Mouse (Mus musculus): ENCODE measurements around the gene Foxq1. TPM values are rescaled to one million over a fixed set of nuclear protein-coding genes. Genes with fewer than 3 reads are reported as not detected.
A peak's percentile ranks its signal among the peaks of the same experiment; 100 is the strongest.

The Foxq1 gene
- total RNA-seq, 1 experiment from 2014 or later, result not detected

DNA sequence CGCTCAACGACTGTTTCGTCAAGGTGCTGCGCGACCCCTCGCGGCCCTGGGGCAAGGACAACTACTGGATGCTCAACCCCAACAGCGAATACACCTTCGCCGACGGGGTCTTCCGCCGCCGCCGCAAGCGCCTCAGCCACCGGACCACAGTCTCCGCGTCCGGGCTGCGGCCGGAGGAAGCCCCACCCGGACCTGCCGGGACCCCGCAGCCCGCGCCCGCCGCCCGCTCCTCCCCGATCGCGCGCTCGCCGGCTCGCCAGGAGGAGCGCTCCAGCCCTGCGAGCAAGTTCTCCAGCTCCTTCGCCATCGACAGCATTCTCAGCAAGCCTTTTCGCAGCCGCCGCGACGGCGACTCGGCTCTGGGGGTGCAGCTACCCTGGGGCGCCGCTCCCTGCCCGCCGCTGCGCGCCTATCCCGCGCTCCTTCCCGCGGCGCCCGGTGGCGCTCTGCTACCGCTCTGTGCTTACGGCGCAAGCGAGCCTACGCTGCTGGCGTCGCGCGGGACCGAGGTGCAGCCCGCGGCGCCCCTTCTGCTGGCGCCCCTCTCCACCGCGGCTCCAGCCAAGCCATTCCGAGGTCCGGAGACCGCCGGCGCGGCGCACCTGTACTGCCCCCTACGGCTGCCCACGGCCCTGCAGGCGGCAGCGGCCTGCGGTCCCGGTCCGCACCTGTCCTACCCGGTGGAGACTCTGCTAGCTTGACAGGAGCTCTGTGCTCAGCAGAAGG lies 3.6 kb downstream of the Foxq1 start:
- peak; percentile 57 to 60 for ATAC-seq (replicated peaks in 1 of 2; ENCODE audit: insufficient read depth in 1 of 2, low FRiP score in 2 of 2, low TSS enrichment in 1 of 2, low read depth in 1 of 2, poor library complexity in 2 of 2, severe bottlenecking in 2 of 2)

DNA sequence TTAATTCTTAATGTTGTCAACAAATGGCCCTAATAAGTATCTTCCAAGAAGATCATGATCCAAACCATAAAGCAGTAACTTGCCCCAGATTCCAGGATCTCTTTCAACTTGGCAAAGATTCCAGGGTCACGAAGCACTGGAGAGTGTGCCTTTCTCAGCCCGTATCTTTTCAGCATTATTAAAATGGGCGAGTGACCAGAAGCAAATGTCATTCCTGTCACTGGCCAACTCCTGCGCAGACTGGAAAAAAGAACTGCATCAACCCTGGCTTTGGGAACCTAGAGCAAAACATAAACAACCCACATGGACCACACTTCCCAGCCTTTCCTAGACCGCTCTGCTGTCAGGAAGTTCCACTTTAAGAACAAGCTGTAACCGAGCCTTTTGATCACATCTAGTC lies 8.5 kb downstream of the Foxq1 start:
- ATAC-seq (replicated peaks in 1 of 2; ENCODE audit: insufficient read depth in 1 of 2, low FRiP score in 2 of 2, low TSS enrichment in 1 of 2, low read depth in 1 of 2, poor library complexity in 2 of 2, severe bottlenecking in 2 of 2), result no peak

- no peak for ATAC-seq (replicated peaks in 1 of 2; ENCODE audit: insufficient read depth in 1 of 2, low FRiP score in 2 of 2, low TSS enrichment in 1 of 2, low read depth in 1 of 2, poor library complexity in 2 of 2, severe bottlenecking in 2 of 2)
Observed at GRCm38 (mm10) chr13:31567099-31567498, 11.2 kb downstream of the Foxq1 start.

DNA sequence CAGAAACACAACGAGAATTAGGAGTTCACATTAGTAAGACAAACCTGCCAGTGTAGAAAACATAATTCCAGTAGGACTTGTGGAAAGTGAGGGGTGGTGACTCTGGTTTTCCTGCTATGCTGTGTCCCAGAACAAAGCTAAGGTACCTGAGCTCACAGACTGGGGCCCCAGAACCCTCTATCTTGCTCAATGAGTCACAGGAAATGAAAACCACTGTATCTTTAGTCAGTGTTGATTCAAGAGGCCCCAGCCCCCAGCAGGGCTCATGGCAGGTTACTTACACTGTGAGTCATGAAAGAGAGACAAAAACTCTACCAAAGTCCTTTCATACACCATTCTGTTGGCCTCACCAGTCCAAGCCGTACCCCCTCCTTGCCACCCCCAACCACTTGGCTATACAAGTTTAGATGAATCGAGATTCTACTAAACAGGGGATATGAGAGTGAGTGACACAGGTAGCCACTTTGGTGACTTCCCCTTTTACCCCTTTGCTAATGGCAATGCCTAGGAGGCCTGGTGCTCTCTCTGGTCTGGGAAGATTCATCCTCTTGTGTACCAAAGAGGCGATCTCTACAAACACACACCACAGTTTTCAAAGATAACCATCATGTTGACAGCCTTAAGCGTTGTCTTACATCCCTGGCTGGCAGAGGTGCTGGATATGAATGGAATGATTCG lies 11.8 kb downstream of the Foxq1 start:
- peak; percentile 74 to 88 for ATAC-seq (replicated peaks in 1 of 2; ENCODE audit: insufficient read depth in 1 of 2, low FRiP score in 2 of 2, low TSS enrichment in 1 of 2, low read depth in 1 of 2, poor library complexity in 2 of 2, severe bottlenecking in 2 of 2)

DNA sequence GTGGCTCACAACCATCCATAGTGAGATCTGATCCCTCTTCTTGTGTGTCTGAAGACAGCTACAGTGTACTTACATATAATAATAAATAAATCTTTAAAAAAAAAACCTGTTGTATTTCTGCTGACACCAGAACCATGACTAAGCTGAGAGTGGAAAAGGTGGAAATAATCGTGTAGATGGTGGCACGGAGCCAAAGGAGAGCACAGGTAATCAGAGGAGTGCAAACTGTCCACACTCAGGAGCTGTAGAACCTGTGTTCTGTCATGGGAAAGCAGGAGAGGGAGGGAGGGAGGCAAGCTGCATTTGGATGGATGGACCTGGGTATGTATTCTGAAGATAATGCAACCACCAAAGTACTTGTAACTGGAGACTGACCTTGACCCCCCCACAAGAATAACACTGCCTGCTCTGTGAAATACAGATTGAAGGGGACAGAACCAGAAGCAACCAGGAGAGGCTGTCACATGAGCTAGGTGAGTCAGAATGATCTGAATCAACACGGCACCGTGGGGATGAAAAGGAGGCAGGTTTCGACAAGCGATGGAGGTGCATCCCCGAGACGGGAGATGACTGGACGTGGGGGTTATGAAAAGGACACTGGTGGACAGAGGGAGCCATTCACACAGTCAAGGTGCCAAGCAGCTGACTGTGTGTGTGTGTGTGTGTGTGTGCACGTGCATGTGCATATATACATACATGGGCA lies 17.0 kb downstream of the Foxq1 start:
- ATAC-seq (replicated peaks in 1 of 2; ENCODE audit: insufficient read depth in 1 of 2, low FRiP score in 2 of 2, low TSS enrichment in 1 of 2, low read depth in 1 of 2, poor library complexity in 2 of 2, severe bottlenecking in 2 of 2), result no peak

DNA sequence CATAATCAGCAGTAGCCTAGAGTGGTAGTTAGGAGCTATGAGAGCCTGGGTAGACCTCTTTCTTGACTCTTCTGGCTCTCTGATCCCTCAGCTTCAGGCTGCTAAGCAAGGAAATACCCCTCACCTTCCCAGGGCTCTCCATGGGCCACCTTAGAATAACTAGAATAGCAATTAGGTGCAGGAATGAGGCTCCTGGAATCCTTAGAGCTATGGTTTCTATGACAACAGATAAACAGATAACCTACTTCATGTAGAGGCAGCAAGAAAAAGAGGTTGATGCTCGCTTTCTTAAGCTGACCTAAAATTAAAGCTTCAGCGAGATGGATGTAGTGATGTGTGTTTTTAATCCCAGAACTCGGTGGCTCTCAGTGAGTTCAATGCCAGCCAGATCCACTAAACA lies 18.7 kb downstream of the Foxq1 start:
- no peak for ATAC-seq (replicated peaks in 1 of 2; ENCODE audit: insufficient read depth in 1 of 2, low FRiP score in 2 of 2, low TSS enrichment in 1 of 2, low read depth in 1 of 2, poor library complexity in 2 of 2, severe bottlenecking in 2 of 2)

- no peak for ATAC-seq (replicated peaks in 1 of 2; ENCODE audit: insufficient read depth in 1 of 2, low FRiP score in 2 of 2, low TSS enrichment in 1 of 2, low read depth in 1 of 2, poor library complexity in 2 of 2, severe bottlenecking in 2 of 2)
Observed at GRCm38 (mm10) chr13:31576696-31577095, 20.8 kb downstream of the Foxq1 start.

DNA sequence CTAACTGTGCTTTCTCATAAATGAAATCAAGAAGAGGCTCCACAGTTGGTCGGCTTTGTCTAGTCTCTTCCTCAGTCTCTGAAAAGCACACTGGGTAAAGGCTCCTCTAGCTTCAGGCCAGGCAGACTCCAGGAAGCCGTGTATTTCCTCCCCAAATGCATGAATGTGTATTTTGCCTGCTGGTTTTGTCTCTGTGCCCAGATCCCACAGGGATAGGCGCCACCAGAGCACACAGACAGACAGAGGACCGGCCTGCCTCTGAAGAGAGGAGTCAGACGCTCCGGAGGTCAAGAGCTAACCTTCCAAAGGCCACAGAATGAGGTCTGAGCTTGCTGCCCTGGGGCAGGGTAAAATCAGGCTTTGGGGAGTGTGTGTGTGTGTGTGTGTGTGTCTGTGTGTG lies 21.6 kb downstream of the Foxq1 start:
- no peak for ATAC-seq (replicated peaks in 1 of 2; ENCODE audit: insufficient read depth in 1 of 2, low FRiP score in 2 of 2, low TSS enrichment in 1 of 2, low read depth in 1 of 2, poor library complexity in 2 of 2, severe bottlenecking in 2 of 2)

DNA sequence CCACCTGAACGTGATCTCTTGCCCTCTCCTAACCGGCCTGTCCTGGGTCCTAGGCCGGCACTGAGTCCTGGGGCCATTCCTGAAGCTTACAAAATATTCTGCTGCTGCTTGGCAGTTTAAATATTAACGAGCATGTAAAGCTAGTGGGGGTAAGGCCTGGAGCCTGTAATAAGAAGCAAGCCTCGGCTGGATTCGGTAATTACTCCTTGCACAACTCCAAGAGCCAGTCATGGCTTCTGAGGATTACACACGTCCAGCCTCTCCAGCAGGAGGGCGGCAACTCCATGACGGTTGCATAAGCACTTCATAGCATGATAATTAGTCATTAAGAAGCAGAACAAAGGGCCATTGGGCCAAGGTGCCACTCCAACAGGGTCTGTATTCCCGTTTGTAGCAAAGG lies 22.5 kb downstream of the Foxq1 start:
- no peak for ATAC-seq (replicated peaks in 1 of 2; ENCODE audit: insufficient read depth in 1 of 2, low FRiP score in 2 of 2, low TSS enrichment in 1 of 2, low read depth in 1 of 2, poor library complexity in 2 of 2, severe bottlenecking in 2 of 2)

GRCm38 (mm10) chr13:31579866-31580265 lies 23.9 kb downstream of the Foxq1 start:
- no peak for ATAC-seq (replicated peaks in 1 of 2; ENCODE audit: insufficient read depth in 1 of 2, low FRiP score in 2 of 2, low TSS enrichment in 1 of 2, low read depth in 1 of 2, poor library complexity in 2 of 2, severe bottlenecking in 2 of 2)

DNA sequence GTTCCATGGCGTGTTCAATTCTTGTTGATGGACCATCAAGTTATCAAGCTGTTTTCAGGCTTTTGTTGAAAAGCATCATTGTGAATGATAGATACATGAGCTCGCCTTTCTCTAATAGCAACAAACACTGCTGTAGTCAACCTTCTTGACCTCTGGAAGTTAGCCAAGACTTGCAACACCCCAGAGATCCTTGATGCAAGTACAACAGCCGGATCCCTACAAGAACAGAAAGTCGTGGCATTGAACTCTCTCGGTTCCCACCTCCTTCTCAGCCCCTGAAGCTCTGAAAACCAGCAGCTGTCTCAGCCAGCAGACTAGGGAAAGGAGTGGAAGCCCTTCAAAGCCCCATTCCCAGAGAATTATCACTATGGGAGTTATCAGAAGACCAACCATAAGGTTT lies 31.4 kb downstream of the Foxq1 start:
- ATAC-seq (replicated peaks in 1 of 2; ENCODE audit: insufficient read depth in 1 of 2, low FRiP score in 2 of 2, low TSS enrichment in 1 of 2, low read depth in 1 of 2, poor library complexity in 2 of 2, severe bottlenecking in 2 of 2), result no peak

DNA sequence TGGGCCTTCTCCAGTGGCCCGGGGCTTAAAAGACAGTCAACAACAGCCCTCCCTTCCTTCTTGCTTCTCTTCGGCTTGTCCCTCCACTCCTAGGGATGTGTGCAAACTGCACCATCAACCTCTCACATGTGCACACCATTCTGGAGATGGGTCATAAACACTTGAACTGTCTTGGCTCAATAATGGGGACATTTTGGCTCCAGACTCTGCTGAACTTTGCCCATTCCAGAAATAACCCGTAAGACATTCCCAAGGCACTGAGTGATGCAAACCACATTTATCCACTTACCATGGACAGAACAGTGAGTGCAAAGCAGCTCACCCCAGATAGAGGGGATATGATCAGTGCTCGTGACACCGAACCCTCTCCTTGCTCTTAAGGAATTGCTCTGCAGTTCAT lies 43.6 kb downstream of the Foxq1 start:
- no peak for ATAC-seq (replicated peaks in 1 of 2; ENCODE audit: insufficient read depth in 1 of 2, low FRiP score in 2 of 2, low TSS enrichment in 1 of 2, low read depth in 1 of 2, poor library complexity in 2 of 2, severe bottlenecking in 2 of 2)

GRCm38 (mm10) chr13:31603964-31604363 lies 48.0 kb downstream of the Foxq1 start:
- ATAC-seq (replicated peaks in 1 of 2; ENCODE audit: insufficient read depth in 1 of 2, low FRiP score in 2 of 2, low TSS enrichment in 1 of 2, low read depth in 1 of 2, poor library complexity in 2 of 2, severe bottlenecking in 2 of 2), result no peak

Other genes with a start within 250 kb of the Foxq1 start
- 0.15 TPM in 1 of 2 replicates, not detected in the other for gene A530084C06Rik, start 3.2 kb downstream of the Foxq1 start, total RNA-seq (2017)
- 0.13 TPM in 1 of 2 replicates, not detected in the other for gene Foxf2, start 69.7 kb downstream of the Foxq1 start, total RNA-seq (2017)